Mouse (Mus musculus) lung, embryonic 15.5 days (tissue): Measurements from ENCODE around the gene Haus7. TPM values are rescaled to one million over a fixed set of nuclear protein-coding genes. Genes with fewer than 3 reads are reported as not detected.

Experiments
- ATAC-seq: fragments of 200-750 bp; cut with Nextera tagmentation; 2 replicates; pipeline ENCODE4 v1.8.0; 2017; ENCODE audit warnings: moderate number of reproducible peaks, borderline replicate concordance; ENCODE audit not compliant: low FRiP score, low TSS enrichment; ENCODE audit errors: extremely low read depth
- H3K27ac ChIP-seq: fragments of 300-500 bp; sonication (generic); 2 replicates; pipeline ENCODE4 v1.5.1; 2015; ENCODE audit warnings: moderate library complexity, mild to moderate bottlenecking, inconsistent platforms
- H3K27me3 ChIP-seq: fragments of 300-500 bp; sonication (generic); 2 replicates; pipeline ENCODE4 v1.6.1; 2015; ENCODE audit warnings: inconsistent platforms
- H3K36me3 ChIP-seq: fragments of 300-500 bp; sonication (generic); 2 replicates; pipeline ENCODE4 v1.6.1; 2015; ENCODE audit warnings: inconsistent platforms
- H3K4me1 ChIP-seq: fragments of 300-500 bp; sonication (generic); 2 replicates; pipeline ENCODE4 v1.6.1; 2015; ENCODE audit warnings: inconsistent platforms
- H3K4me2 ChIP-seq: fragments of 300-500 bp; sonication (generic); 2 replicates; pipeline ENCODE4 v1.6.1; 2015; ENCODE audit warnings: inconsistent platforms, mild to moderate bottlenecking, moderate library complexity
- H3K4me3 ChIP-seq: fragments of 300-500 bp; sonication (generic); 2 replicates; pipeline ENCODE4 v1.5.1; 2015; ENCODE audit warnings: mild to moderate bottlenecking, inconsistent platforms
- H3K9ac ChIP-seq: fragments of 300-500 bp; sonication (generic); 2 replicates; pipeline ENCODE4 v1.6.1; 2015; ENCODE audit warnings: inconsistent platforms
- H3K9me3 ChIP-seq: fragments of 300-500 bp; sonication (generic); 2 replicates; pipeline ENCODE4 v1.6.1; 2016; ENCODE audit warnings: inconsistent platforms
- WGBS: fragments of 180-500 bp; shearing (Covaris S2); methylation state at CpG from one replicate; pipeline ENCODE4 v1.1.7; 2015; 5-methylcytosine and 5-hydroxymethylcytosine counted together
- polyA plus RNA-seq: library from polyadenylated mRNA; unstranded; fragments of >200 nt; fragmentation: Nextera tagmentation; extraction: Ambion mirVana; gene quantifications from 2 replicates; pipeline ENCODE4 v1.2.1, GENCODE M21; 2015

Gene Haus7
- polyA plus RNA-seq, 1 experiment from 2014 or later, result 64.4 TPM

DNA sequence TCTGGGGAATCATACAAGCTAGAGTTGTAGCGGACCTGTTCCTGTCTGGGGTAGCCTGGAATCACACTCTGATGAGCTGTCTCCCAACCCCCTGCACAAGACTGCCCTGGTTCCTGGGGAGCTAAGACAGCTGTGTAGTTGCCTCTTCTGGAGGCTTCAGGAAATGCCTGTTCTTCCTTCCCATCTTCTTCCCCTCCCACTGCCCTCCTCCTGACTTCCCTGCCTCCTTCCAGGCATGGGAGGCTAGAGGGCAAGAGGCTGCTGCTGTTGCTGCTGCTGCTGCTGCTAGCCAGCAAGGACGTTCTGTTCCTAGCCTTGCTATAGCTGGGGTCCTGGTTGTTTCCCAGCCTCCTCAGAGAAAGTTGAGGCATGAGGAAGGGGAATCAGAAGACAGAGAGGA, 21.5 kb upstream of the Haus7 start:
- Histone ChIP-seq H3K36me3 (no peaks in the 10 kb centered on the region), H3K4me3 (no peak overlapping the region), H3K9ac (no peak overlapping the region), H3K27me3 (no peaks in the 10 kb centered on the region; the same call in 1 of the 2 replicates), H3K27ac (peak overlapping the region; percentile 77), H3K9me3 (no peaks in the 10 kb centered on the region), H3K4me2 (no peak overlapping the region), H3K4me1 (peaks cover 45% of the 10 kb centered on the region)
- 36% methylated on average over 2 of the region's 2 CpGs for WGBS
- ATAC-seq, result 0 out of 2 replicates have a peak, but pooled peaks have one; percentile 9

DNA sequence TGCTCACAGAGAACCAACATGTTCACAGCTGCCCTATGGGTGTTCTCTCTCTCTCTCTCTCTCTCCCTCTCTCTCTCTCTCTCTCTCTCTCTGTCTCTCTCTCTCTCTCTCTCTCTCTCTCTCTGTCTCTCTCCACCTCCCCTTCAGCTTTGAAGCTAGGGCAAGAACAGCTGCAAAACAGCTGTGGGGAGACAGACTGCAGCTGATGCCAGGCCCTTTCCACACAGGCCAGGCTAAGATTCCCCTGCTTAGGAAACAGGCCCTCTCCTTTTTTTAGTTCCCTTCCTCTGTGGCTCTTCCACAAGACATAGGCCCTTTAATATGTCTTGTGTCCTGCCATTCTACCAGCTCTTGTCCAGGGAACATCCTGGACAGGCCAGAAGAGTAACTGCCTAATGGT, 20.8 kb upstream of the Haus7 start:
- Histone ChIP-seq H3K27me3 (no peaks in the 10 kb centered on the region; the same call in 1 of the 2 replicates), H3K9me3 (no peaks in the 10 kb centered on the region), H3K27ac (peak overlapping the region; percentile 77), H3K36me3 (no peaks in the 10 kb centered on the region), H3K9ac (no peak overlapping the region), H3K4me3 (no peak overlapping the region), H3K4me2 (no peak overlapping the region), H3K4me1 (peaks cover 50% of the 10 kb centered on the region)
- no peak for ATAC-seq

DNA sequence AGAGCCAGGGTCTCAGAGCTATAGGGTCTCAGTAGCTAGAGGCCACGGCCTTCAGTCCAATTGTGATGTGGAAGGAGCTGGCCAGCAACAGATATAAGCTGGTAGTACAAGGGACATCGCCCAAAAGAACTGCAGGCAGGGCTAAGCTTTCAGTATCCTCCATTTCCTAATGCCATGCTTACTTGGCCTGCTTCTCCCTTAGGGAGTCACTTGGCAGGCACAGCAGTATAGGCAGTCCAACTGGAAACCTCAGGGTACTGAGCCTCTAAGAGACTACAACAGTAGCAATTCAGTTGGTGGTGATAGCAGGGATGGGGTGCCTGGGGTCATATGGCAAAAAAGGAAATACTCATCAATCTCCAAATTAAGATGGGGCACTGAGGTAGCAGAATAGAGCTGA, 18.7 kb upstream of the Haus7 start:
- Histone ChIP-seq H3K9me3 (no peaks in the 10 kb centered on the region), H3K4me1 (peaks cover 49% of the 10 kb centered on the region), H3K36me3 (no peaks in the 10 kb centered on the region), H3K4me3 (no peak overlapping the region), H3K27ac (peak overlapping the region; percentile 88; the same call in 1 of the 2 replicates), H3K9ac (no peak overlapping the region), H3K4me2 (no peak overlapping the region), H3K27me3 (no peaks in the 10 kb centered on the region; the same call in 1 of the 2 replicates)
- 81% methylated on average over 2 of the region's 2 CpGs for WGBS
- ATAC-seq, result no peak

DNA sequence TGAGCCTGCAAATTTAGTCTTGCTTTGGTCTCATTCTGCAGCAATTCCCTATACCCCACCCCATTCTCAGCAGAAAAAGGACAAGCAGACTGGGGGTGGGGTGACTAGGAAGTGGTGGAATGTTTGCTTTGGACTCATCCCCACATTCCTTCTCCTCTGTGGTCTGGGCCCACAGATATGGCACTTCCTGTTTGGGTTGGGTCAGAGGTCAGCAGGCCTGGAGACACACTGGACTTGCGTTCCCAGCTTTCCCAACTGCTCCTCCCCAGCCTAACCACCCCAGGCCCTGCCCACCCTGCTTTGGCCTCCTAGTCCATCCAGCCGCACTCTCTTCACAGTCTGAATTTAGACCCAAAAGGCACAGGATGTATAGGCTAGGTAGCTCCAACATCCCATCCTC, 17.8 kb upstream of the Haus7 start:
- H3K4me3 ChIP-seq, result no peak overlapping the region
- H3K27me3 ChIP-seq, result no peaks in the 10 kb centered on the region; the same call in 1 of the 2 replicates
- peaks cover 46% of the 10 kb centered on the region for H3K4me1 ChIP-seq
- no peaks in the 10 kb centered on the region for H3K9me3 ChIP-seq
- 27% methylated on average over 2 of the region's 2 CpGs for WGBS
- H3K9ac ChIP-seq, result no peak overlapping the region
- ATAC-seq, result peak; percentile 81
- H3K4me2 ChIP-seq, result no peak overlapping the region
- H3K27ac ChIP-seq, result peak overlapping the region; percentile 88
- H3K36me3 ChIP-seq, result no peaks in the 10 kb centered on the region

DNA sequence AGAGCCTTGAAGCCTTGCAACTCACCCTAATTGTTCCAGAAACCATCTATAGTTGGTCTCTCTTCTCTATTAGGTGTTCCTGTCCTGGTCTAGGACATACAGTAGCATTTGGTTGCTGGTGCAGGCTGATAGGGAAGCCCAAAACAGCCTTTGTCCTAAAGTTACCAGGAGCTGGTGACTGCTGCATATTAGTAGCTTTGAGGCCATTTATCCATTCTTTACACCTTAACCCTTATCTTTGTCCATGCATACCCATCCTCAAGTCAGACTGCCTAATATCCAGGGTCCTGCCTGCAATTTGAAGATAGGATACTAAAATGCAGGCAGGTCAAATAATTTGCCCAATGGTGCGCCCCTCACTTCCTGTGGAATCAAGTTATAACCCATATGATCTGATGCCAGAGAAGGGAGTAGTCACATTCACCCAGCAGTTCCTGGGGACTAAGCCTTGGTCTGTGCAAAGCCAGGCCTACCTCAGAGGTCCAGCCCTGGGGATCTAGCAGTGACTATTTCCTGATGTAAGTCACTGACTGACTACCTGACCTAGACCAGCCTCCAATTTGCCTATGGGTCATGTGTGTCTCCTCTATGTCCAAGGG, 16.9 kb upstream of the Haus7 start:
- Histone ChIP-seq H3K9me3 (no peaks in the 10 kb centered on the region), H3K4me3 (no peak overlapping the region), H3K27me3 (no peaks in the 10 kb centered on the region; the same call in 1 of the 2 replicates), H3K4me1 (peaks cover 43% of the 10 kb centered on the region), H3K36me3 (no peaks in the 10 kb centered on the region), H3K9ac (no peak overlapping the region), H3K27ac (peak overlapping the region; percentile 88), H3K4me2 (no peak overlapping the region)
- 83% methylated on average over 1 of the region's 1 CpGs for WGBS
- ATAC-seq, result no peak

DNA sequence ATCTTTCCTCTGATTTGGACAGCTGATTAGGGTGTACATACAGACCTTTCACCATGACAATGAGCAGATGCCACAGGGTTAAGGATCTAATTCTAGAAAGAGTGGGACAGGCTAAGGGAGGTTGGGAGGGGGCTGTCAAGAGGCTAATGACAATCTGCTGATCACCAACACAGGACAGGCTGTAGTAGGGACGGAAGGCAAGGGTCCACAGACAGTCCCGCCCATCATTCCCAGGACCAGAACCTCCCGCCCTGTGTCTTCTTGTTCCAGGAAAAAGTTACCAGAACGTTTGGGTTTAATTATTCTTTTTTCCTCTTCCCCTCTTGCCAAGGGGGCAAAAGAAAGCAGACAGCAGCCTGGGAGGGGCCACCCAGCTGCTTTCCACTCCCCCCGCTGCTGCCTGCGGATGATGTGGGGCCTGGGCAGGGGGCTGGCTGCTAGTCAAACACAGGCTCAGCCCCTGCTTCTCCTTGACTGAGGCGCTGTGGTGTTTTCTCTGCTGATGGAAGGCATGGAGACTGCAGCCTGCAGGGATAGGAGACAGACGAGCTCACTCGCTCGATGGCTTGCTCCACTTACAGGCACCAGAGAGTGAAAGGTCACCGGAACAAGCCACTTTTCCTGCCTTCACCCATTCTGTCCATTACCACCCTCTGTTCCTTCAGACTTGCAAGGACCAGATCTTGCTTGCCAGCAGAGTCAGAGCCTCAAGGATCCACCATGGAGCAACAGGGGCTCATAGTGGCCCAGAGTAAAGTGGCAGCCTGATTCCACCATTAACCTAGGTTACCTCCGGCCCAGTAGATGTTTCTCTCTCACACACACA, 15.7 kb upstream of the Haus7 start:
- Histone ChIP-seq H3K4me2 (no peak overlapping the region), H3K4me1 (peaks cover 34% of the 10 kb centered on the region), H3K27me3 (no peaks in the 10 kb centered on the region; the same call in 1 of the 2 replicates), H3K9ac (no peak overlapping the region), H3K36me3 (no peaks in the 10 kb centered on the region), H3K27ac (peak overlapping the region; percentile 88), H3K9me3 (no peaks in the 10 kb centered on the region), H3K4me3 (no peak overlapping the region)
- 45% methylated on average over 12 of the region's 12 CpGs for WGBS
- ATAC-seq, result peak; percentile 63

DNA sequence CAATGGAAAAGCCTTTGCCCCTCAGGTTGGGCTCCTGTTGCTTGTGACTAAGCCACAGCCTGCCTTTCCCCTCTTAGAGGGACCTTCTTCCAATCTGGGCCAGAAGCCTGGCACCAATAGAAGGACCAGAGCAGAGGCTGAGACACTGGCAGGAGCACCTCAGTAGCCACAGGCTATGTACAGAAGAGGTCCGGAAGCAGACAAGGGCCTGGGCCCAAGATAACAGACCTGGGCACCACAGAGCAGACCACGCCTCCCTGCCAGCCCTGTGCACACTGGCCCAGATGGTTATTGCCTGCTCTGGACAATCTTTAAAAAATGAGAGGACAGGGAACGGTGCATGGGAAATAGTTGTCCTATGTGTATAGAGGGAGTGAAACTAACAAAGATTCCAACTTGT, 12.9 kb upstream of the Haus7 start:
- no peak overlapping the region for H3K4me3 ChIP-seq
- no peak for ATAC-seq
- no peak overlapping the region for H3K9ac ChIP-seq
- H3K4me2 ChIP-seq, result no peak overlapping the region
- H3K27me3 ChIP-seq, result no peaks in the 10 kb centered on the region; the same call in 1 of the 2 replicates
- peaks cover 41% of the 10 kb centered on the region for H3K4me1 ChIP-seq
- no peaks in the 10 kb centered on the region for H3K9me3 ChIP-seq
- H3K27ac ChIP-seq, result no peak overlapping the region
- WGBS, result 83% methylated on average over 3 of the region's 3 CpGs
- H3K36me3 ChIP-seq, result no peaks in the 10 kb centered on the region

DNA sequence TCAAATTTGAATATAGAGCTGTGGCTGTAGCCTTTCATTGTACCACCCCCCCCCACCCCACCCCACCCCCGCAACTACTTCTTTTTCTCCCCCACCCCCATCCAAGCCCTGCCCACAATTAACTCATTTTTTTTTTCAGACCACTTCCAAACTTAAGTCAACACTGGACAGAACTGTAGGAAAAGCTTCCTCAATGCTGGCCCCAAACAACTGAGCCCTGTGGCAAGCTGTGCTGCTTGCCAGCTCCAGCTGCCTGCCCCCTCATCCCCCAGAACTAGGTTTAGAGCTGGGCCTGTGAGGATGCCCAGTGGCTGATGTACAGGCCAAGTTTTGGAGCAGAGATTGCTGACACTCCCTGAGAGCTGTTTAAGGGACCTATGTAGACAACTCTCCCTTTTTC, 9.9 kb upstream of the Haus7 start:
- peak; percentile 2; the same call in 1 of the 2 replicates for ATAC-seq
- WGBS, result 36% methylated on average over 1 of the region's 1 CpGs
- Histone ChIP-seq H3K4me3 (no peak overlapping the region), H3K4me1 (peaks cover 34% of the 10 kb centered on the region), H3K4me2 (no peak overlapping the region), H3K9me3 (no peaks in the 10 kb centered on the region), H3K27me3 (no peaks in the 10 kb centered on the region), H3K27ac (peak overlapping the region; percentile 90), H3K36me3 (no peaks in the 10 kb centered on the region), H3K9ac (no peak overlapping the region)

DNA sequence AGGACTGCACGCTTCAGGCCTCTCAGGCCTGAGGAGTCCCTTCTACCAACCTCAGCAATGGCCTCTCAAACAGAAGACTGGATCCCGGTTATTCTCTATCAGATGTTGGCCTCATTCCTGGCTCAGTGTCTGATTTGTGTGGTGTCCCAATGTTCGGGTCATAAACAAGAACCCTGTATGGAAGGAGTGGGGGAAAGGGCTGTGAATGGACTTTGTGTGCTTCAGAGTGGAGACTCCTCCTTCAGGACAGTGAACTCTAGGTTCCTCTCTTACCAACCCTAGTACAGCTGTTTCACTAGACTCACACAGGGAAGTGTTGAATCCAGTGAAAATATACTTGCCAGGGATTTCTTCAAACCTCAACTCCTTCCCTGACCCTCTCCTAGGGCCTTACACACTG, 9.5 kb upstream of the Haus7 start:
- no peaks in the 10 kb centered on the region for H3K9me3 ChIP-seq
- H3K4me1 ChIP-seq, result peaks cover 34% of the 10 kb centered on the region
- no peak overlapping the region for H3K4me2 ChIP-seq
- no peaks in the 10 kb centered on the region for H3K36me3 ChIP-seq
- no peaks in the 10 kb centered on the region for H3K27me3 ChIP-seq
- ATAC-seq, result peak; percentile 54; the same call in 1 of the 2 replicates
- WGBS, result 47% methylated on average over 3 of the region's 3 CpGs
- H3K27ac ChIP-seq, result peak overlapping the region; percentile 90
- H3K4me3 ChIP-seq, result no peak overlapping the region
- no peak overlapping the region for H3K9ac ChIP-seq

DNA sequence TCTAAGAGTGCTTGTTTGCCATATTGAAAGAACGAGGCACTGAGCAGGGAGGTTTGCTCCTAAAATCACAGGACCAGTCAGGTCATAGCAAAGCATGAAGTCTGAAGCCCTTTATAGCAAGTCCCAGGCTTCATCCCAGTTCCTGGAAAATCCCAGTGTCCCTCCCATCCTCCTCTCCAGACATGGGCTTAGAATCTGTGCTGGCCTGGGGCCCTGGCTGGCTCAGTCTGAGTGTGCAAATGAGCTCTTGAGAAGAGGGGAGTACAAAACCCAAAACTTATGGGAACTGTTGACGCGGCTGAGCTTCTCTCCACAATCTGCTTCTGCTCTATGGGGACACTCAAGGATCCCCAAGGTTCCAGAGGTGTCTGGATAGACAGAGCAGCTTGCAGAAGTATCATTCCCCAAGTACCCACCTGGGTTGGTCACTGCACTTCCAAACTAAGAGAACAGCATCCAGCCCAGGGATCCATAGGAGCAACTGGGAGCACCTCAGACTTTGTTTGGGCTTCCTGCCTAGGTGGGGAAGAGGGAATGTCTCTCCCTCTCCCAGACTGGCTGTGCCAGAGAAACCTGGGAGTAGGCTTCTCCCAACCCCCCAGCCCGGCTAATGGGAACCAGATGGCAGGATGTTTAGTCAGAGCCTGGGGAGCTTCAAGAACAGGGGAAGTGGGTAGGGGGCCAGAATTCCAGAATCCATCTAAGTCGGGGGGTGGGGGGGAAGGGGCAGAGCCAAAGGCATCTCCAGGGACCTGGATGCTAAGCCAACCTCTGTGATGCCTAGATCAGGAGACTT, 8.8 kb upstream of the Haus7 start:
- 47% methylated on average over 5 of the region's 5 CpGs for WGBS

DNA sequence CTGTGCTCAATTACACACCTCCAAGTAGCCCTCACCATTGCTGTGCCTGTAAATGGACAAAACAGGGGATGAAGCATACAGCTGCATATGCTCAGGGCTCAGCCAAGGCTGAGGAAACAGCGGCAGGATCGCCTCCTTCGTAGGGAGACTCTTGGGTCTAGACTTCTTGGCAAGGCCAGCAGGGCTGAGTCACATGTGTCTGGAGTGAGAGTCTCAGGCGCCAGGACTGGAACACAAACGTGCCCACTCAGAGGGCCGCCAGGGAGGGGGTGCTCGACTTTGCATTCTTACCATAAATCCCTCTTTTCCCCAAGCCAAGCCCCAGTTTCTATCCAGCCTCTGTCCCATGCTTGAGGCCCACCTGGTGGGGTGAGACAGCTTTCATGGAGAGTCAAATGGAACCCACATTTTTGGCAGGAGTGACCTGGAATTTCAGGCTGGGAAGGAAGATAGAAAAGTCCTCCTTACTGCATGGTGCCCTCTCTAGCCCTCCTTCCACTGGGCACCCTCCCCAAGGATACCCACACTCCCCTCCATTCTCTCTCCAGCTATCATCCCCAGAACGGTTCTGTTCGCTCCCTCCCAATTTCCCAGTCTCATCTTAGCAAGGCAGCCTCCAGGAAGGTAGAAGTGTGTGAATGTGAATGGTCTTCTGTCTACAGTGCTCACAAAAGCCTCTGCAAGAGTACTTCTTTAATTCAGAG, 6.8 kb upstream of the Haus7 start:
- H3K9ac ChIP-seq, result no peak overlapping the region
- no peak overlapping the region for H3K4me2 ChIP-seq
- peak overlapping the region; percentile 63 for H3K27ac ChIP-seq
- peaks cover 34% of the 10 kb centered on the region for H3K4me1 ChIP-seq
- peak; percentile 77 for ATAC-seq
- no peaks in the 10 kb centered on the region for H3K9me3 ChIP-seq
- no peaks in the 10 kb centered on the region for H3K36me3 ChIP-seq
- H3K27me3 ChIP-seq, result no peaks in the 10 kb centered on the region
- 41% methylated on average over 9 of the region's 9 CpGs for whole genome bisulfite sequencing
- H3K4me3 ChIP-seq, result no peak overlapping the region

More for the DNA sequence above, 8.8 kb upstream of the Haus7 start:
- Histone ChIP-seq H3K27ac (peak overlapping the region; percentile 90), H3K36me3 (no peaks in the 10 kb centered on the region), H3K4me2 (no peak overlapping the region), H3K9ac (no peak overlapping the region), H3K9me3 (no peaks in the 10 kb centered on the region), H3K4me1 (peaks cover 34% of the 10 kb centered on the region), H3K4me3 (no peak overlapping the region), H3K27me3 (no peaks in the 10 kb centered on the region)
- ATAC-seq, result peak; percentile 58; the same call in 1 of the 2 replicates
